Mouse (Mus musculus) heart, embryonic 12.5 days (tissue): ENCODE measurements at regions not wholly inside any gene's neighbourhood (a gene's known extent, or its start where the extent isn't known, plus 50 kb on each side); places are given as distances from the start of the nearest gene placed in this dataset.
A peak's percentile ranks its signal among the peaks of the same experiment; 100 is the strongest.

Experiments used
- ATAC-seq: fragments of 200-750 bp; cut with Nextera tagmentation; 2 replicates; pipeline ENCODE4 v1.8.0; 2017; ENCODE audit warnings: moderate TSS enrichment, moderate library complexity; ENCODE audit not compliant: insufficient number of reproducible peaks, low FRiP score
- H3K27ac ChIP-seq: fragments of 300-500 bp; sonication (generic); 2 replicates; pipeline ENCODE4 v1.5.1; 2016; ENCODE audit warnings: mild to moderate bottlenecking, moderate library complexity; ENCODE audit not compliant: poor library complexity, severe bottlenecking
- H3K27me3 ChIP-seq: fragments of 300-500 bp; sonication (generic); replicated peaks from 2 replicates; pipeline ENCODE4 v1.6.1; 2016; ENCODE audit warnings: mild to moderate bottlenecking, moderate library complexity
- H3K36me3 ChIP-seq: fragments of 300-500 bp; sonication (generic); 2 replicates; pipeline ENCODE4 v1.6.1; 2016; ENCODE audit warnings: mild to moderate bottlenecking, moderate library complexity
- H3K4me1 ChIP-seq: fragments of 300-500 bp; sonication (generic); replicated peaks from 2 replicates; pipeline ENCODE4 v1.6.1; 2016; ENCODE audit warnings: mild to moderate bottlenecking
- H3K4me2 ChIP-seq: fragments of 300-500 bp; sonication (generic); 2 replicates; pipeline ENCODE4 v1.6.1; 2016; ENCODE audit warnings: mild to moderate bottlenecking, moderate library complexity
- H3K4me3 ChIP-seq: fragments of 300-500 bp; sonication (generic); 2 replicates; pipeline ENCODE4 v1.5.1; 2016; ENCODE audit warnings: mild to moderate bottlenecking
- H3K9ac ChIP-seq: fragments of 300-500 bp; sonication (generic); 2 replicates; pipeline ENCODE4 v1.6.1; 2016; ENCODE audit warnings: mild to moderate bottlenecking, moderate library complexity
- H3K9me3 ChIP-seq: fragments of 300-500 bp; sonication (generic); replicated peaks from 2 replicates; pipeline ENCODE4 v1.6.1; 2016; ENCODE audit warnings: mild to moderate bottlenecking, moderate library complexity
- WGBS: fragments of 180-500 bp; shearing (Covaris S2); methylation state at CpG from one replicate; pipeline ENCODE4 v1.1.7; 2016; 5-methylcytosine and 5-hydroxymethylcytosine counted together

DNA sequence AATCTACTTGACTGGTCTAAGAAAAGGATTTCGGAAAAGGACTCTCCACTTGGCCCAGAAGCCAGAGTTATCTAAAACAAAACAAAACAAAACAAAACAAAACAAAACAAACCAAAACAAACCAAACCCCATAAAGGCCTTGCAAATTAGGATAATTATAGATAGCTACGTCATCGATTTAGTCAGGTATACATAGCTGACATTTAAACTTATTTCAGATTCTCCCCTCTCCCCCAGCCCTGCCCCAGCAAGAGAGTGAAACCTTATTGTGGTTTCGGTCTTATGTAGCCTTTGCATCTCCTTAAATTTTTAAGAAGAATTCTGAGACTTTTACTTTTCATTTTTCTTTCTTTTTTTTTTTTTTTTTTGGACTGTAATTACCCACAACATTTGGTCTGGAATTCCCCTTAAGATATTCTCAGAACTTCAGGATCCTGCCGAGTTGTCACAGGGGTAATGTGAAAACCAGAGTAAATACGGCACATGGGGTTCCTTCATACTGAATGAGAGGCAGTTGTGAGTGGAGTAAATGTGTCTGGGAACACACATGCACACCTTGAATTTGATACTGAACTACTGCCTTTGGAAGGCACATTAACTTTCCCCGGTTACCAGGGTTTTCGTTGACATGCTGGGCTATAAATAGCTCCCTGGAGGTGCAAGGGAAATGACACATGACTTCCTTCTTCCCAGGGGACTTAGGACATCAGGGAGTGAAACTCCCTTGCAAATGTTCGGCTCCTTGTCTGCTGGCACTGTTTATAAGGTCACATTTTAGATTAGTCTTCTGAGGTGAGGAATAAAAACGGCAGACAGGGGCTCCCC, 94.8 kb upstream of the Rap1b start:
- Histone ChIP-seq H3K4me1 (peaks cover 22% of the 10 kb centered on the region), H3K27ac (peak overlapping the region; percentile 77), H3K4me3 (no peak overlapping the region), H3K36me3 (no peaks in the 10 kb centered on the region), H3K9ac (no peak overlapping the region), H3K4me2 (peak overlapping the region; percentile 52), H3K9me3 (no peaks in the 10 kb centered on the region), H3K27me3 (no peaks in the 10 kb centered on the region)
- ATAC-seq: peak; percentile 45; the same call in 1 of the 2 replicates
- 31% methylated on average over 10 of the region's 10 CpGs for WGBS

DNA sequence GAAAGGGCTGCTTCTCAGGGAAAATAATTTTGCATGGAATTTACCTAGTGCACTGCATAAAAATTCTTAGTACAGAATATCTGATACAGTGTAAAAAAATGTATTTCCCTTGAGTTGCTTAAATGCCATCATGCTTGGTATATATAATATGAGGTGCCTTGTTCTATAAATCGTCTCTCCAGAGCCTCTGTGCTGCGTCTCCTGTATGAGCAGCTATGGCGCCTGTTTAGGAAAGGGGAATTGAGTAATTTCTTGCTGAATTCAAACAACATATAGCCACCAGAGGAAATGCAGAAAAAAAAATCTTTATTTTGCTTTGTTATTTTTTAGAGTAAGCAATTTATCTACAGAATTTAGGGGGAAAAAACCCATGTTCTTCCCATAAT, 95.4 kb upstream of the Rap1b start:
- H3K4me3 ChIP-seq: no peak overlapping the region
- peak overlapping the region; percentile 52 for H3K4me2 ChIP-seq
- H3K36me3 ChIP-seq: no peaks in the 10 kb centered on the region
- H3K9ac ChIP-seq: no peak overlapping the region
- no peaks in the 10 kb centered on the region for H3K27me3 ChIP-seq
- H3K4me1 ChIP-seq: peaks cover 22% of the 10 kb centered on the region
- no peak for ATAC-seq
- WGBS: 62% methylated on average over 3 of the region's 3 CpGs
- H3K27ac ChIP-seq: peak overlapping the region; percentile 77
- H3K9me3 ChIP-seq: no peaks in the 10 kb centered on the region

DNA sequence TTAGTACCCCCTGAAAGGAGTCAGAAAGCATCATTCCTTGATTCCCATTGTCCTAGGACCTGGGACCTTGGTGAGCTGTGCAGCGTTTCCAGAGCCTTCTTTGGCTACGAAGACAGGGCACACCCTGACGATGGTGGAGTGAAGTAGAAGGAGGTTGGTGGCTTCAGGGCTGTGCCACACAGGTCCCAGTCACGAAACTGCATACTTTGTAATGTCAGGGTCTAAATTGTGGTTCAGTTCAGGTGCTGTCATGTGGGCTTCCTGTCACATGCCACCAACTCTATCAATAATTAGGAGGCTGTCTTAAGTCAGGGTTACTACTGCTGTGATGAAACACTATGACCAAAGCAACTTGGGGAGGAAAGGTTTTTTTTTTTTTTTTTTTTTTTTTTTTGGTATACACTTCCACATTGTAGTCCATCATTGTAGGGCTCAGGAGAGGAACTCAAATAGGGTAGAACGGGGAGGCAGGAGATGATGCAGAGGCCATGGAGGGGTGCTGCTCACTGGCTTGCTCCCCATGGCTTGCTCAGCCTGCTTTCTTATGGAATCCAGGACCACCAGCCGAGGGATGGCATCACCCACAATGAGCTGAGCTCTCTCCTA, 98.0 kb upstream of the Rap1b start:
- ATAC-seq: no peak
- WGBS: 84% methylated on average over 6 of the region's 6 CpGs

DNA sequence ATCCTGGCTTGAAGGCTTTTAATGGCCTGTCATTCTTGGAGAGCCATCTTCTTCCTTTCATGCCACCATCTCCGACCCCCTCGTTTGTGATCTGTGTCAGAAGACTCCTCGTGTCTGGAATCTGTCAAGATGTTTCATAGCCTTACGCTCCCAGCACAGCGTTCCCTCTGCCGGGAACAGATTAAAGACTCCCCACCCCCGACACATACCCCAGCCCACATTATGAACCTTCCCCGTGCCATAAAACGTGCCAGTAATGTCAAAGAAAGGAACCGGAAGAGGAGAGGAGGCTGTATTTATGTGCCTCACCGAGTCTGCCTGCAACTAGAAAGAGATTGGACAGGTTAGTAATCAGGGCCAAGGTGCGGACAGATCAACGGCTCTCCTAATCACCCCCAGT, 101.4 kb upstream of the Rap1b start:
- H3K27ac ChIP-seq: no peak overlapping the region
- H3K4me2 ChIP-seq: peak overlapping the region; percentile 62
- H3K36me3 ChIP-seq: no peaks in the 10 kb centered on the region
- no peaks in the 10 kb centered on the region for H3K27me3 ChIP-seq
- WGBS: 29% methylated on average over 13 of the region's 13 CpGs
- no peak for ATAC-seq
- peaks cover 10% of the 10 kb centered on the region; the same call in 1 of the 2 replicates for H3K4me1 ChIP-seq
- peak overlapping the region; percentile 26 for H3K4me3 ChIP-seq
- no peak overlapping the region for H3K9ac ChIP-seq
- H3K9me3 ChIP-seq: no peaks in the 10 kb centered on the region

More for the DNA sequence above, 98.0 kb upstream of the Rap1b start:
- Histone ChIP-seq H3K4me3 (no peak overlapping the region), H3K27ac (no peak overlapping the region), H3K36me3 (no peaks in the 10 kb centered on the region), H3K9ac (no peak overlapping the region), H3K4me2 (no peak overlapping the region), H3K9me3 (no peaks in the 10 kb centered on the region), H3K4me1 (peaks cover 29% of the 10 kb centered on the region), H3K27me3 (no peaks in the 10 kb centered on the region)

DNA sequence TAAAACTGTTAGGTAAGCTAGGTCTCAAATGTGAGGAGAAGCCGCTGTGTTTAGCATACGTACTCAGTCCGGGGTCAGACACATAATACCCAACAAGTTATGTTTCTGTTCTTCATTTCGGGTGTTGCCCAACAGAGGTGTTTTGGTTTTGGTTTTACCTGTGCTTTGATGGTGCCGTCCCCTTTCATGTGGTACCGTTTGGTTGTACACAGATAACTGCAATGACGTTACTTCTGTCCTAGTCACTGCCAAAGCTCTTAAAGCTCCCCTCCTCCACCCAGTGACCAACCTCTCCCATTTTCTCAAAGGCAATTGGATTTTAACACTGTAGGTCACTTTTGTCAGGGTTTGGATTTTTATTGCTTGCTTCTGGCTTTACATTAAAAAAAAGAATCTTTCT, 102.1 kb upstream of the Rap1b start:
- Histone ChIP-seq H3K27me3 (no peaks in the 10 kb centered on the region), H3K9ac (no peak overlapping the region), H3K27ac (no peak overlapping the region), H3K4me2 (peak overlapping the region; percentile 62; the same call in 1 of the 2 replicates), H3K4me3 (no peak overlapping the region), H3K36me3 (no peaks in the 10 kb centered on the region), H3K4me1 (peaks cover 10% of the 10 kb centered on the region; the same call in 1 of the 2 replicates), H3K9me3 (no peaks in the 10 kb centered on the region)
- WGBS: 79% methylated on average over 7 of the region's 7 CpGs
- ATAC-seq: no peak

DNA sequence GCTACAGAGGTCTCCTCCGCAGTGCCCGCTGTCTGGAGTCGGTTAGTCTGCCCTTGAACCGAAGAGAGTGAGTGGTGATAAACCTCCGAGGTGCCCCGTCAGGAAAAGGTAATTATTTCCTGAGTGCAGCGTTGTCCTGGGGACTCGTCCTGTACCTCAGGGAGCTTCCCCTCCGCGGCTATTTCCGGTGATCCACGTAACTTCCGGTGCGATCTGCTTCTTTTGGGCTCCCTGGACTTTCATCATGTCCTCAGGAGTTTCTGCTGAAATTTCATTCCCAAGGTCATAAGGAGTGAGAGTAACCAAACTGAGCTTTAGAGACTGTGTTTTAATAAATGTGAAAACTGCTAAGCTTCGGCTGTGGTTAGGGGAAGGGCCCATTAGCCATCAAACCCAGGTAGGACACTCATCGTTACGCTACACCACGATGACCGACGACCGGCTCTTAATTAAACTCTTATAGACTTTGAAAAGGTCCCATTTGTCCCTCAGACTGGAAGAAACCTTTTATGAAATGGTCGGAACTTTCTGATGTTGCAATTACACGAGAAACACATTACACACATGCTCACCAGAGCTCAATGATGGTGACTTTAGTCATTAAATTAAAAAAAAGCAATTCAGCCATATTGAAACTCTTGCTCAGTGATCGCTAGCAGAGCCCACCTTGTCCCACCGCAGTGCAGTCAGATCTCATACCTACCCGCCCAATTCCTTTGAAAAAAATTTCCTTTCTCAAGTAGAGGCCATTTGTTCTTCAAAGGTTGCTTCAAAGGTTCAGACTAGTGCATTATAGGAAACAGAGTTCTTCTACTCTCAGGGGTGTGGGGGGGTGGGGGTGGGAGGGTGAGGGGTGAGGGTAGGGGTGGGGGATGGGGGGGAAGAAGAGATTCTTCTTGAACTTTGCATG, 106.5 kb upstream of the Rap1b start:
- Histone ChIP-seq H3K9me3 (no peaks in the 10 kb centered on the region), H3K4me3 (no peak overlapping the region), H3K27me3 (no peaks in the 10 kb centered on the region), H3K27ac (no peak overlapping the region), H3K4me1 (peaks cover 2% of the 10 kb centered on the region; the same call in 1 of the 2 replicates), H3K9ac (no peak overlapping the region), H3K36me3 (no peaks in the 10 kb centered on the region), H3K4me2 (no peak overlapping the region)
- 67% methylated on average over 26 of the region's 26 CpGs for WGBS
- ATAC-seq: no peak

DNA sequence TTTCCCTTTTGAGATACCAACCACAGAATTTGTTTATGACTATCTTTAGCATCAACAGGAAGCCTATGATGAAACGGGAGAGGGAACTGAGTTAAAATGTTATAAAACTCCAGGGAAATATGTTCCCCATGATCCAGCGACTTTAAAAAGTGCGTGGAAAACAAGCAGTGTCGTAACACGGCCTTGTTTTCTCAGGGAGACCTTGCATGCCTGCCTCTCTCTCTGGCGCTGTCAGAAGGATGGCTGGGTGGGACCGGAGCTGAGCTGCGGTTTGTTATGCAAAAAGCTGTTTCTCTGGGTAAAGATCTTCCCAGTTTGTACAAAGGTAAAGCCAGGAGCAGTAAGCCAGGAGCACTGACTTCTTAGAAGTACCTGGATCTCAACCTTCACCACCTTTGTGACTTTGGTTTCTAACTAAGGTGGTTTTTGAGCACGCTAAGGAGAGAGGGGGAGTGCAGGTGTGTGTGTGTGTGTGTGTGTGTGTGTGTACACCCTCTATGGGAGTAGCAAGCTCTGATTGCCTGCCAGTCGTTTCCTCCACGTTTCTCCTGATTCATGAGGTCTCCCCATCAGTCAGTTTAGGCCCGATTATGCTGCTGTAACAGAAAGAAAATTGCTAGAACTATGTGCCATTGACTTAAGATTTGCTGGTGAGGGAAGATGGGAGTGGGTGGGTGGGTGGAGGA, 107.3 kb upstream of the Rap1b start:
- H3K4me1 ChIP-seq: no peaks in the 10 kb centered on the region
- H3K9ac ChIP-seq: no peak overlapping the region
- H3K27ac ChIP-seq: no peak overlapping the region
- WGBS: 30% methylated on average over 12 of the region's 12 CpGs
- no peak overlapping the region for H3K4me2 ChIP-seq
- H3K36me3 ChIP-seq: no peaks in the 10 kb centered on the region
- no peaks in the 10 kb centered on the region for H3K9me3 ChIP-seq
- ATAC-seq: no peak
- no peak overlapping the region for H3K4me3 ChIP-seq
- H3K27me3 ChIP-seq: no peaks in the 10 kb centered on the region

DNA sequence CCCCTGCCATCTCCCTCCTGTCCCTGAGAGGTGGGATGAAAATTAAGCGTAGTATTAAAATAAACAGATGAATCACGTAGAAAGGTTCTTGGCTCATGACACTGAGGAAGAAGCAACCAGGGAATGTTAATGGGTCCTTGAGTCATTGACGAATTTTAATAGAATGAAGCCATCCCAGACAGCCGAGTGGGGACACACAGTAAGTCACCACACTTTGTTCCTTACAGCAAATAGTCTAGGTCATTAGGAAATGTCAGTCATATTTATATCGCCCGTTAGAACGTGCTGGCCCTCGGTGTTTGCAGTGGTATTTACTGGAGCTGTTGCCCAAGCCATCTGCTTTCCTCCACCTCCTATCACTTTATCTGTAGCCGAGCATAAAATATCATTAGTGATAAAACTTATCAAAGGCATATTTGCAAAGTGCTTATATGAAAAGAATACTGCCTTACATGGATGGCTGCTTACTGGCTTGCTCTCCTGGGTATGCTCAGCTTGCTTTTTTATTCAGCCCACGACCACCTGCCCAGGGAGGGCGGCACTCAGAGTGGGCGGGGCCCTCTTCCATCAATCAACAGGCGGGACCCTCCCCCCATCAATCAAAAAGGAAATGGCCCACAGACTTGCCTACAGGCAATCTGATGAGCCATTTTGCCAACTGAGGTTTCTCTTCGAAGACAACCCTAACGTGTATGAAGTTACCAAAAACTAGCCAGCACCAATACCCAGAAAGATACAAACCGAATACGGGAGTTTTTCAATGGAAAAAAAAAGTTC, 110.5 kb upstream of the Rap1b start:
- H3K27ac ChIP-seq: no peak overlapping the region
- WGBS: 77% methylated on average over 17 of the region's 17 CpGs
- H3K4me1 ChIP-seq: no peaks in the 10 kb centered on the region
- H3K27me3 ChIP-seq: no peaks in the 10 kb centered on the region
- H3K4me2 ChIP-seq: no peak overlapping the region
- no peaks in the 10 kb centered on the region for H3K9me3 ChIP-seq
- no peaks in the 10 kb centered on the region for H3K36me3 ChIP-seq
- no peak for ATAC-seq
- H3K9ac ChIP-seq: no peak overlapping the region
- no peak overlapping the region for H3K4me3 ChIP-seq

DNA sequence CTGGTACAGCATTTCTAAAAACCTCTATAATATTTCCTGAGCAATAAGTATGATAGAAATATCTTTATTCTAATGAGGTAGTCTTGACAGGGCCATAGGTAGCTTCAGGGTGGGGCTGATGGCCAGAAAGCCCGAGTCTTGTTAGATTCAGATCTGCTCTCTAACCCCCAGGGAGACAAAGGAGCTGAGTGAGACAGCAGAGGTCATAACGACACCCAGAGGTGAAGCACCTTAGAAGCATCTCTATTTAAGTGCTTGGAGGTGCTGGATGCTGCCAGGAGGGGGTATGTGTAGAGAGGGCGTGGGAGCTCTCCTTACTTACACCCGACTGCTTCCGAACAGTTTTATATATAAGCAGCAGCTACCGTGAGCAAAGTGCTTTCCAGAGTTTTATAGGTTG, 128.9 kb upstream of the Rap1b start:
- H3K4me3 ChIP-seq: no peak overlapping the region
- ATAC-seq: no peak
- 62% methylated on average over 6 of the region's 6 CpGs for WGBS
- H3K36me3 ChIP-seq: no peaks in the 10 kb centered on the region
- no peak overlapping the region for H3K27ac ChIP-seq
- no peak overlapping the region for H3K4me2 ChIP-seq
- no peaks in the 10 kb centered on the region for H3K4me1 ChIP-seq
- no peak overlapping the region for H3K9ac ChIP-seq
- no peaks in the 10 kb centered on the region for H3K27me3 ChIP-seq
- no peaks in the 10 kb centered on the region for H3K9me3 ChIP-seq

DNA sequence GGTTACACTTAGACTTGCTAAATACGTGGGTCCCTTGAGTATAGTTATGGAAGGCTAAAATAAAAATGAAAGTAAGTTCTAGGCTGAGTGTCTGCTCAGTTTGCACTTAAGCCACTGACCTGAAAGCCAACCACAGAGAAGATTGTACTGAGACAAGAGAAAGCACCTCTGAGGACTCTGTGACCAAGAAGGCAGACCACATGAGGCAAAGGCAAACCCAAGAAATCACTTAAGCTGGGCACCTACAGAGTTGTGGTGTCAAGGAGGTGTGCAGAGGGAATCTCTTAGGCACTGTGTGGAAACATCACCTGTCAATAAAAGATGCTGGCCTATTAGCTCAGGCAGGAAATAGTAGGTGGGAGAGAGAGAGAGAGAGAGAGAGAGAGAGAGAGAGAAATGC, 129.6 kb upstream of the Rap1b start:
- no peaks in the 10 kb centered on the region for H3K9me3 ChIP-seq
- no peaks in the 10 kb centered on the region for H3K4me1 ChIP-seq
- no peak overlapping the region for H3K27ac ChIP-seq
- no peak for ATAC-seq
- no peak overlapping the region for H3K4me3 ChIP-seq
- no peak overlapping the region for H3K4me2 ChIP-seq
- no peaks in the 10 kb centered on the region for H3K36me3 ChIP-seq
- no peaks in the 10 kb centered on the region for H3K27me3 ChIP-seq
- no peak overlapping the region for H3K9ac ChIP-seq
- WGBS: 73% methylated on average over 1 of the region's 1 CpGs
